Mouse (Mus musculus): ENCODE measurements around the gene Ccdc85a. TPM values are rescaled to one million over a fixed set of nuclear protein-coding genes. Genes with fewer than 3 reads are reported as not detected.
A peak's percentile ranks its signal among the peaks of the same experiment; 100 is the strongest.
"Not testable (repeated sequence)": the region's sequence is repeated elsewhere in the genome, so short reads cannot be mapped to it uniquely, and the experiment has no call there.

Ccdc85a gene
- polyA plus RNA-seq, 1 experiment = 0.09 TPM

DNA sequence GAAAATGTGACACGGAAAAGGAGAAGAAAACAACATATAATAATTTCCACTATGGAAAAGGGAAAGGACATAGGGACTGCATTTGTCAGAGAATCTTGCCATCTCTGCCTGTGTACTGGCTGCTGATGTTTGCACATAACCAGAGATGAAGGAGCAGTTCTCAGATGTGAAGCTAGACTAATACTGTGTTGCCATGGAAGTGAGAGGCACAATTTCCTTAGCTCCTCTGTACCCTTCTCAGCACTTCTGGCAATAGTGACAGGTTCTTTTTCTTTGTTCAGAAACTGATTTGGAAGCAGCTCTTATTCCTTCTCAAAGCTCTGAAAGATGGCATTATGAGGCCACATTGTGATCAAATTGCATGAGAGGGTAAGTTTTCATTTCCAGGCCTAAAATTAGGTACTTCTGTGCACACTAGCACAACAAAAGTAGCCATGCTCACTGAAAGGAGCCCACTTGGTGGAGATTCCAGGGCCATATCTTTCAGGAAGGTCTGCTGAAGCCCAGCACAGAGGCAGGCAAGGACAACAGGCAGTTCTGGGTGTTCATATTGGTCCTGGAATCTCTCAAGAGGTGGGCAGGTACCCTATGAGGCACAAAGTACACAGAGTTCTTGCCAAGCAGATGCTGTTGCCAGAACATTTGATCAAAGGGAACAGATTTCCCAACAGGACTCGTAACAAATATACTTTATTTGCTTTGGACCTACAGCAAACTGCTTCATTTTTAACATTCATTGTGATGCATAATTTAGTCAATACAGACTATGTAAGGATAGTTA is 161.5 kb downstream of the Ccdc85a start:
- Histone ChIP-seq H3K4me1 (ENCODE audit: control insufficient read depth, insufficient read depth, low read length) (no peaks in the 10 kb centered on the region), H3K27ac (ENCODE audit: control insufficient read depth, insufficient read depth, low read depth, low read length) (no peak overlapping the region), H3K27me3 (ENCODE audit: control insufficient read depth, insufficient read depth, low read length) (no peaks in the 10 kb centered on the region), H3K4me3 (ENCODE audit: control insufficient read depth, low read depth, low read length) (no peak overlapping the region), H3K36me3 (ENCODE audit: control insufficient read depth, insufficient read depth, low read length) (no peaks in the 10 kb centered on the region)
- no peak for TF ChIP-seq CTCF (IDR thresholded peaks at IDR 0.05; ENCODE audit: control insufficient read depth, insufficient read depth, insufficient replicate concordance, low read depth, low read length)
- TF ChIP-seq POLR2A (IDR thresholded peaks at IDR 0.05; ENCODE audit: control insufficient read depth, low read depth, low read length) = no peak

DNA sequence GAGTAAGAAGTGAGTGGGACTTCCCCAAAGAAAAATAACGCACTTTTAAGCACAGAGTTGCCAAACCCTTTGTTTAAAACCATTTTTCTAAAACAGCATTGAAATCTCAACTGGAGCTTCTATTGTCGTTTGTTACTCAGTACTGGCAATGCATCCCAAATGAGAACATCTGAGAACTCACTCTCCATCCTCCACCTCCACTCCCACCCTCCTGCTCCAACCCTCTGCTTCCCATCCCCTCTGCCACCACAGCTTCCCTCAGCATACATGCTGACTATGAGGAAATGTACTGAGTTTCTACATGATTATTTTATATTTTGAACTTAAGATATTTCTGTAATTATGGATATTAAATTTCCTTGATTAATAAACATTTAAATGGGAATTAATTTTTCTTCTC is 168.3 kb downstream of the Ccdc85a start:
- no peaks in the 10 kb centered on the region for H3K36me3 ChIP-seq (ENCODE audit: control insufficient read depth, insufficient read depth, low read length)
- no peak overlapping the region for H3K4me3 ChIP-seq (ENCODE audit: control insufficient read depth, low read depth, low read length)
- no peaks in the 10 kb centered on the region for H3K4me1 ChIP-seq (ENCODE audit: control insufficient read depth, insufficient read depth, low read length)
- no peak for TF ChIP-seq POLR2A (IDR thresholded peaks at IDR 0.05; ENCODE audit: control insufficient read depth, low read depth, low read length)
- no peak for TF ChIP-seq CTCF (IDR thresholded peaks at IDR 0.05; ENCODE audit: control insufficient read depth, insufficient read depth, insufficient replicate concordance, low read depth, low read length)
- H3K27ac ChIP-seq (ENCODE audit: control insufficient read depth, insufficient read depth, low read depth, low read length) = no peak overlapping the region
- no peaks in the 10 kb centered on the region for H3K27me3 ChIP-seq (ENCODE audit: control insufficient read depth, insufficient read depth, low read length)

DNA sequence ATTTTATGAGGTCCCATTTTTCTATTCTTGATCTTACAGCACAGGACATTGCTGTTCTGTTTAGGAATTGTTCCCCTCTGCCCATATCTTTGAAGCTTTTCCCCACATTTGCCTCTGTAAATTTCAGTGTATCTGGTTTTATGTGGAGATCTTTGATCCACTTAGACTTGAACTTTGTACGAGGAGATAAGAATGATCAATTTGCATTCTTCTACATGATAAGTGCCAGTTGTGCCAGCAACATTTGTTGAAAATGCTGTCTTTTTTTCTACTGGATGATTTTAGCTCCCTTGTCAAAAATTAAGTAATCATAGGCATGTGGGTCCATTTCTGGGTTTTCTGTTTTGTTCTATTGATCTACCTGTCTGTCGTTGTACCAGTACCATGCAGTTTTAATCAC is 174.2 kb downstream of the Ccdc85a start:
- H3K27me3 ChIP-seq (ENCODE audit: control insufficient read depth, insufficient read depth, low read length); H3K27ac ChIP-seq (ENCODE audit: control insufficient read depth, insufficient read depth, low read depth, low read length); H3K4me1 ChIP-seq (ENCODE audit: control insufficient read depth, insufficient read depth, low read length); H3K36me3 ChIP-seq (ENCODE audit: control insufficient read depth, insufficient read depth, low read length); H3K4me3 ChIP-seq (ENCODE audit: control insufficient read depth, low read depth, low read length): not testable (repeated sequence)

DNA sequence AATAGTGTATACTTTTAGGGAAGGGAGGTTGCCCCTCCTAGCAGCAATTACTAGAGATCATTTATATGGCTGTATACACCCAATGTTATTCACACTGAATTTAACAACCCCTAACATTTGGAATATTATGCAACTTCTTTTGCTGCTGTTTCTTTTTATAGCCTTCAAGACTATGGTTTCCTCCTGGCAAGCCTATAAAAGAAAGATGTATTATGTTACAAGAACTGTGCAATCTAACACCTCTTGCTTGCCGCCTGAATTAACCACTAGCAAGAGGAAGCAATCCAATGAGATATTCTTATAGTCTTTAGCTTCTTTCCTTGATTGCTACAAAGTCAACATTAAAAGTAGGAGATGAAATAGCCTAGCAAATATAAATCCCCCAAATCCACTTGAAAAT is 187.0 kb downstream of the Ccdc85a start:
- Histone ChIP-seq H3K27ac (ENCODE audit: control insufficient read depth, insufficient read depth, low read depth, low read length) (no peak overlapping the region), H3K36me3 (ENCODE audit: control insufficient read depth, insufficient read depth, low read length) (no peaks in the 10 kb centered on the region), H3K4me1 (ENCODE audit: control insufficient read depth, insufficient read depth, low read length) (no peaks in the 10 kb centered on the region), H3K4me3 (ENCODE audit: control insufficient read depth, low read depth, low read length) (no peak overlapping the region), H3K27me3 (ENCODE audit: control insufficient read depth, insufficient read depth, low read length) (no peaks in the 10 kb centered on the region)
- no peak for TF ChIP-seq POLR2A (IDR thresholded peaks at IDR 0.05; ENCODE audit: control insufficient read depth, low read depth, low read length)
- TF ChIP-seq CTCF (IDR thresholded peaks at IDR 0.05; ENCODE audit: control insufficient read depth, insufficient read depth, insufficient replicate concordance, low read depth, low read length) = no peak

DNA sequence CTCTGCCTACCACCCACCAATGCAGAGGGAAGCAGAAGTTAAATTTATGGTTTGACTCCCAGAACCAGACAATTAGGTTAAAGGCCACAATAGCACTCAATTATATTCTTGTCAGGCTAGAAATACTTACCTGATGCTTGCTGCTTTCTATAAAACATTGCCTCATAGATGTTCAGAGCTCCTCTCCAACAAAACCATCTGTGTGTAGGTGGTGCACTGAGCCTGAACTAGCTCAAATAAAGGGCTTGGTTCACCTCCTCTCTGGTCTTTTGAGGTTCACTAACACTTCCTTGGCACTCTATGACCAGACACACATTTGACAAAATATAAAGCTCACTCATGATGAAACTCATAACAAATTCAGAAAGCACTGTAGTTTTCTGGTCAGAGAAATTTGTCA is 208.2 kb downstream of the Ccdc85a start:
- no peaks in the 10 kb centered on the region for H3K36me3 ChIP-seq (ENCODE audit: control insufficient read depth, insufficient read depth, low read length)
- no peaks in the 10 kb centered on the region for H3K27me3 ChIP-seq (ENCODE audit: control insufficient read depth, insufficient read depth, low read length)
- no peak overlapping the region for H3K27ac ChIP-seq (ENCODE audit: control insufficient read depth, insufficient read depth, low read depth, low read length)
- TF ChIP-seq CTCF (IDR thresholded peaks at IDR 0.05; ENCODE audit: control insufficient read depth, insufficient read depth, insufficient replicate concordance, low read depth, low read length) (no peak), POLR2A (IDR thresholded peaks at IDR 0.05; ENCODE audit: control insufficient read depth, low read depth, low read length) (no peak)
- H3K4me1 ChIP-seq (ENCODE audit: control insufficient read depth, insufficient read depth, low read length) = no peaks in the 10 kb centered on the region
- no peak overlapping the region for H3K4me3 ChIP-seq (ENCODE audit: control insufficient read depth, low read depth, low read length)

DNA sequence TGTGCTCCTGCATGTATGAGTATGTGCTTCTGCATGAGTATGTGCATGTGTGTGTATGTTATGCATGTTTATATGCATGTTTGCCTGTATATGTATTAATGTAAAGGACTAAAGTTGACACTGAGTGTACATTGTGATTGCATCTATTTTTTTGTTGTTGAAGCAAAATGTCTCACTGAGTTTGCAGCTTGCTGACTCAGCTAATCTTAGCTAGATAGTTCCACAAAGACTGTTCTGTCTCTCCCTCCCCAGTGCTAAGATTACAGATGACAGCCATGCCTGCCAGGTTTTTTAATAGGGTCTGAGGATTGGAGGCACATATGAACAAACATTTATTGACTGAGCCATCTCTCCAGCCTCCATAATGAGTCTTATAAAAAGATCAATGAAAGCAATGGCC is 209.5 kb downstream of the Ccdc85a start:
- no peak overlapping the region for H3K27ac ChIP-seq (ENCODE audit: control insufficient read depth, insufficient read depth, low read depth, low read length)
- TF ChIP-seq CTCF (IDR thresholded peaks at IDR 0.05; ENCODE audit: control insufficient read depth, insufficient read depth, insufficient replicate concordance, low read depth, low read length) = no peak
- TF ChIP-seq POLR2A (IDR thresholded peaks at IDR 0.05; ENCODE audit: control insufficient read depth, low read depth, low read length) = no peak
- no peaks in the 10 kb centered on the region for H3K36me3 ChIP-seq (ENCODE audit: control insufficient read depth, insufficient read depth, low read length)
- H3K4me1 ChIP-seq (ENCODE audit: control insufficient read depth, insufficient read depth, low read length) = no peaks in the 10 kb centered on the region
- no peaks in the 10 kb centered on the region for H3K27me3 ChIP-seq (ENCODE audit: control insufficient read depth, insufficient read depth, low read length)
- no peak overlapping the region for H3K4me3 ChIP-seq (ENCODE audit: control insufficient read depth, low read depth, low read length)

DNA sequence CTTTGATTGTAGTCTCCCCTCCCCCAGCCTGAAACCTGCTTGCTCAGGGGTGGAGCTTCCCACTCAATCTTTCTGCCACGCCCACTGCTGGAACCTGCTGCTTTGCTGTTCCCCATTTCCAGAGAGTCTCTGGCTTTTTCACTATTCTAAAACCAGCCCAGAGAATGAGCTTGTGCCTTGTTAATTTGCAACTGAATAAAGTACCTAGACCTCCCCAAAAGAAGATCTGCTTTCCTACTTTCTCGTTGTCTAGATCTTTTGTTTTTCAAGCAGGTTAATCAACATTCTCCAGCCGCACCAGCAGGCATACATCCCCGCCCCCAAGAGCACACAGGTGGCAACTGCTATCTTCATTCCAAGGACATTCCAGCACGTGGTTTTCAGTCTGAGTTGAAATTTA is 212.7 kb downstream of the Ccdc85a start:
- H3K27ac ChIP-seq (ENCODE audit: control insufficient read depth, insufficient read depth, low read depth, low read length); H3K4me1 ChIP-seq (ENCODE audit: control insufficient read depth, insufficient read depth, low read length); H3K4me3 ChIP-seq (ENCODE audit: control insufficient read depth, low read depth, low read length); H3K27me3 ChIP-seq (ENCODE audit: control insufficient read depth, insufficient read depth, low read length); H3K36me3 ChIP-seq (ENCODE audit: control insufficient read depth, insufficient read depth, low read length): not testable (repeated sequence)

DNA sequence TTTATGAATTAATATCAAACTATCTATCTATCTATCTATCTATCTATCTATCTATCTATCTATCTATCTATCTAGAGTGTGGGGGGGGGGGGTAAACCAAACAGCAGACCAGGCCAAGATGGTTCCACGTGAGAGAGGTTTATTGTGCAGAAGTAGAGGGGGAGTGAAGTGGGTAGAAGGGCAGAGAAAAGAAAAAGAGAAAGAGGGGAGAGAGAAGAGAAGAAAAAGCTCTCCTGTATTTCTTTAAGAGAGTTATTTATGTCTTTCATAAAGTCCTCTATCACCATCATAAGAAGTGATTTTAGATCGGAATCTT is 218.2 kb downstream of the Ccdc85a start:
- TF ChIP-seq POLR2A (IDR thresholded peaks at IDR 0.05; ENCODE audit: control insufficient read depth, low read depth, low read length) (no peak), CTCF (IDR thresholded peaks at IDR 0.05; ENCODE audit: control insufficient read depth, insufficient read depth, insufficient replicate concordance, low read depth, low read length) (no peak)
- H3K27ac ChIP-seq (ENCODE audit: control insufficient read depth, insufficient read depth, low read depth, low read length) = peak overlapping the region; percentile 97
- peaks cover 6% of the 10 kb centered on the region for H3K4me1 ChIP-seq (ENCODE audit: control insufficient read depth, insufficient read depth, low read length)
- no peaks in the 10 kb centered on the region for H3K36me3 ChIP-seq (ENCODE audit: control insufficient read depth, insufficient read depth, low read length)
- peak overlapping the region; percentile 90 for H3K4me3 ChIP-seq (ENCODE audit: control insufficient read depth, low read depth, low read length)
- H3K27me3 ChIP-seq (ENCODE audit: control insufficient read depth, insufficient read depth, low read length) = no peaks in the 10 kb centered on the region
